Mouse (Mus musculus) cerebellum, adult 11 months (tissue): ENCODE results near the gene Apobec2.
A peak's percentile ranks its signal among the peaks of the same experiment; 100 is the strongest.
"Not testable (repeated sequence)": the region's sequence is repeated elsewhere in the genome, so short reads cannot be mapped to it uniquely, and the experiment has no call there.

Experiments used
- DNase-seq: peaks from one replicate; pipeline ENCODE4 v3.0.0; 2022

Gene Apobec2

DNA sequence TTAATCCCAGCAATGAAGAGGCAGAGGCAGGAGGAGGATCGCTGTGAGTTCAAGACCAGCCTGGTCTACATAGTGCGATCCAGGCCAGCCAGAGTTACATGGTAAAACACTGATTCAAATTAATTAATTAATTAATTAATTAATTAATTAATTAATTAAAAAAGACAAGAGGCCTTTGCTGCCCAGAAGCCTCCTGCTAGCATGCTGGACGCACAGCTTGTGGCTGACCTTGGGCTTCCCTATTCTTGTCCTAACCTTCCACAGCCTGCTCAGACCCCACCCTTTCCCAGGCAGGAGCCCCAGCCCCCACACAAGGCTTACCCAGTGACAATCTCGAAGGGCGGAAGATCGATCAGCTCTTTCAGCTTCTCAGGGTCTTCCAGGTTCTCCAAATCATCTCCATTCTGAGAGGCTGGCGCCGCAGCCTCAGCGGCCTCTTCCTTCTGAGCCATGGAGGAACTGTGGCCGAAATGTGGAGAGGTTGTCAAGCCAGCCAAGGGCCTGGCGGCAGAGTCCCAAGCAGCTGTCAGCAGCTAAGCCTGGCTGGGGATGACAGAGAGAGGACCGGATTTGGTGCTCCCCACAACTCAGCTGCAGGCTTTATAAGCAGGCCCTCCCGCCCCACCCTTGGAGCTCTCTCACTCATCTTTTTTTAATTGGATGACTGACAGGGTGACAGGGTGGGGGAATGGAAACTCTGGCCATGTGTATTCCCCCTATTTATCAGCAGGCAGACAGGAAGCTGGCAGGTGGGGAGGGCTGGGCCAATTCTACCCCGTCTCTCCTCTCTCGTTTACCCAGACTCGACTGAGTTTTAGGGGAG is at the start of gene Apobec2:
TSS of gene Apobec2 (minus strand) at position 773 of the 823 bp plus-strand sequence.
- no peak for DNase-seq

DNA sequence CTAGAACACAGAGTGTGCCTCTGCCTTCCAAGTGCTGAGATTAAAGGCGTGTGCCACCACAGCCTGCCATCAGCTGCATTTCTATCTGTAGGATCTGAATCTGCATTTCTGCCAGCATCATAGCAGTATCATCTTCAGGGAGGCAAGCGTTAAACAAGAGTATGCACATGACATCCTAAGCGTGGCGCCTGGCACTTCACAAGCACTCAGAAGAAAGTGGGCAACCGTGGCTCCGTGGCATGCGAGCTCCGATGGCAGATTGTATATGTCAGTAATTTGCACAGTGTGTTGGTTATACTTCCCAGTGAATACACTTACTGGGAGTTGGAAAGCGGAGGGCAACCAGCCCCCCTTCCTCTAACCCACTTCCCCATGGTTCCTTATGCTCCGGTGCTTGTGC is 47.2 kb upstream of the Apobec2 start:
- no peak for DNase-seq

- no peak for DNase-seq
Observed at GRCm38 (mm10) chr17:48475444-48475843, 42.7 kb upstream of the Apobec2 start.

- DNase-seq, result not testable (repeated sequence)
Observed at GRCm38 (mm10) chr17:48474282-48474681, 41.6 kb upstream of the Apobec2 start.

- peak; percentile 84 for DNase-seq
Observed at GRCm38 (mm10) chr17:48467395-48468231, 34.9 kb upstream of the Apobec2 start.

GRCm38 (mm10) chr17:48466769-48467394 is 34.2 kb upstream of the Apobec2 start:
- no peak for DNase-seq

GRCm38 (mm10) chr17:48463391-48463790 is 30.7 kb upstream of the Apobec2 start:
- no peak for DNase-seq

DNA sequence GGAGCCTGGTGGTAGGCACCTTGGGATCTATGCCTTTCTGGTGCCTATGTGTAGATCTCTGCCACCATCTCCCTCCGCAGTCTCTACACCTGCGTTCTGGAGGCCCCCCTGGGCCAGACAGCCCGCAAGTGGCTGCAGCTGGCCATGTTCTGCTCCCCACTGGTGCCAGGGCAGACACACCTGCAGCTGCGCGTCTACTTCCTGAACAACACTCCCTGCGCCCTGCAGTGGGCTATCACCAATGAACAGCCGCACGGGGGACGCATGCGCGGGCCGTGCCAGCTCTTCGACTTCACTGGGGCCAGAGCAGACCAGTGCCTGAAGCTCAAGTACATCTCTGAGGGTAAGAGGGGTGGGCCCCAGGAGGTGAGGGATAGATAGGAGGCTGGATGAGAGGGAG is 29.4 kb upstream of the Apobec2 start:
- no peak for DNase-seq

GRCm38 (mm10) chr17:48457971-48458653 is 25.4 kb upstream of the Apobec2 start:
- DNase-seq, result no peak

DNA sequence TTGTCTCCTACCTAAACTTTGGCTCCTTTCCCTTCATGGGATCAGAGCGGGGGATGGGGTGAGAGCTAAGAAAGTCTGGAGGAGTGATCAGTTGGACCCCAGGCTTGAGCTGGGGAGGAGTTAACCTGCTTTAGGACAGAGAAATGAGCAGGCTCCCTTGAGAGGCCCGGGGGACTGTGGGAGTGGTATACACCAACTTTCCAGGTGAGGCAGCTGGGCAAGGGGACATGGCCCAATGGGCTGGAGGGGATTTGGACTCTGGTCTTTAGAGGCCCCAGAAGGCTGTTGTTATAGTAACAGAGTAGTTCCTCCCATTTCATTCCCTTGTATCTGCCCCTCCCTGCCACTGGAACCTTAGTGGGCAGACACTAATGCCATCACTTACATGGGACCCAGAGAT is 23.2 kb upstream of the Apobec2 start:
- DNase-seq, result no peak

DNA sequence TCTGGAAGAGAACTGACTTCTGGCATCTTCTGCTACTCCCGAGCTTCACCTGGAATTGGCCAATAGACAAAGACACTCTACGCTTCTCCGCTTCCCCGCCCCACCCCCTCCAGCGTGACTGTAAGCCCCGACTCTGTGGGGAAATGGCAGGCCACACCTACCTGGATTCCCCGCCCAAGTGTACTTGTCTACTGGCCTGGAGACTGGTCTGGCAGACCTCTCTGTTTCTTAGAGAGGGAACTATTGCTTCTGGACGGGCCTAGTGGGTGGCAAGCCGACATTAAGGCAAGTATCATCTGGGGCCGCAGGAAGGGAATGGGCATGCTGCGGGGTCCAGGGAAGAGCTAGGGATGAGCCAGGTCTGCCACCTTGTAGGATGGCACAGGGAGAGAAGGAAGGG is 22.0 kb upstream of the Apobec2 start, which contains the start of gene Unc5cl:
TSS of gene Unc5cl (plus strand) at position 214 of the 400 bp plus-strand sequence.
- no peak for DNase-seq

GRCm38 (mm10) chr17:48454190-48454589 is 21.5 kb upstream of the Apobec2 start:
- no peak for DNase-seq

GRCm38 (mm10) chr17:48453489-48453888 is 20.8 kb upstream of the Apobec2 start:
- DNase-seq, result no peak

DNA sequence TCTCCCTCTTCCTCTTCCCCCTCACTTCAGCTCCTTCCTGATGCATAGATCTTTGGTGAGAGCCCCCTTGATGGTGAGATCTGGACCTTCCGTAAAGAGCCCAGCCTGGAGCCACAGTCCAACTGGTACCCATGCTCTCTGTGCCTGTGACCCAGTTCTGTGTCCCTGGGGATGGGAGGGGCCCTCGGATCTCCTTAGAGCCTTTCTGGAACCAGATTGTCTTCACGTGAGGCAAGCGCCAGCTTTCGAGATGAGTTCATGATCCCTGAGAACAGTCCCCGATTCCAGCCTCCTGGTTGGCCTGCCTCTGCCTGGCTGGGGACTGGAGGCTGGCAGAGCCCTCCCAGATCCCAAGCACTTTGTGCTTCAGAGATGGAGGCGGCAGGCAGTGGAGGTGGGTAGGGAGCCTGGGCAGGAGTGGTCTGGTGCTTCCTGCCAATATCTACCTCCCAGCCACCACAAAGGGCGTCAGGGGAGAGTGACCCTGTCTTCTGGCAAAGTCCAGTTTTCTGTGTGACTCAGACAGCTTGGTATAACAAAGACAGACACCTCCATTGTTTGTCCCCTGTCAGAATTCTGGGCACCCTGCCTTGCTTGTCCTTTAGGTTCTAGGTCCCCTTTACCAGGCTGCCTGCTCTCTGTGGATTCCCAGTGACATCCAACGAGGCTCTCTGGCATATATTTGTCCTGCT is 19.2 kb upstream of the Apobec2 start:
- no peak for DNase-seq

- no peak for DNase-seq
Observed at GRCm38 (mm10) chr17:48451353-48451675, 18.6 kb upstream of the Apobec2 start, which contains the start of gene Tspo2. Gene Tspo2 (minus strand): TSS chr17:48451522.

GRCm38 (mm10) chr17:48450666-48451352 is 18.1 kb upstream of the Apobec2 start:
- DNase-seq, result no peak

GRCm38 (mm10) chr17:48447675-48448074 is 14.9 kb upstream of the Apobec2 start:
- DNase-seq, result no peak

DNA sequence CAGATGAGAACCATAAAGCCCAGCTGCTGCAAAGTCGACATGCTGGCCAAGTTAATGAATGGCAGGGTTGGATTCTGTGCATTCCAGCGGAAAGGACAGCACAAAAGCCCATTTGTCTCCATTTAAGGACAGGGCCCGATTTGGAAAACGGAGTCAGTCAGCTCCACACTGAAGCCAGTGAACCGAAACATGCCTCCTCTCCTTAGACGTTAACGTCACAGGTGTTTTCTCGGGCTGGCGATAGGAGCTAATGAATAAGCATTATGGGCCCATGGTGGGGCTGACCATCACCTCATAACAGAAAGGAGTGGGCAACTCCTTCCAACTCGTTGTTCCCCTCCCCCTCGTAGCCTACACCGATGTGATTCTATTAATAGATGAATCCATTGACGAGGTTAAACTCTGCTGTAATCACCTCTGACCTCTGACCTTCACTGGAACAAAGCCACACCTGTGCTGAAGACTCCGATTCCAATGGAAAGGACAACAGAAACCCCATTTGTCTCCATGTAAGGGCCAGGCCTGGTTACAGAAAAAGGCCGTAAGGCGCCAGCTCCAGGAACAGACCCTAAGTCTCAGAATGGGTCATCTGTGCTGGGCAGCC is 10.9 kb upstream of the Apobec2 start:
- DNase-seq, result no peak

- DNase-seq, result no peak
Observed at GRCm38 (mm10) chr17:48442745-48443457, 10.2 kb upstream of the Apobec2 start.

GRCm38 (mm10) chr17:48437421-48437911 is 4.7 kb upstream of the Apobec2 start:
- no peak for DNase-seq
